Mouse (Mus musculus) brain, embryonic 14.5 days (tissue): ENCODE measurements around the gene Serpina6.

Experiments
- CTCF ChIP-seq: fragments of 200-500 bp; IDR thresholded peaks from 2 replicates; pipeline ENCODE4 v1.5.1; 2012; ENCODE audit warnings: inconsistent platforms, mild to moderate bottlenecking, moderate library complexity, borderline replicate concordance; ENCODE audit not compliant: insufficient read depth, insufficient read length; ENCODE audit errors: extremely low read depth
- POLR2A ChIP-seq: fragments of 200-500 bp; IDR thresholded peaks from 2 replicates; pipeline ENCODE4 v1.6.1; 2012; ENCODE audit warnings: mild to moderate bottlenecking, inconsistent platforms, borderline replicate concordance; ENCODE audit not compliant: poor library complexity, insufficient read depth, insufficient read length, severe bottlenecking; ENCODE audit errors: extremely low read depth

GRCm38 (mm10) chr12:103681169-103681568 lies 24.2 kb upstream of the Serpina6 start:
- TF ChIP-seq CTCF (no peak), POLR2A (no peak)
